Mouse (Mus musculus) megakaryocyte, embryonic 14.5 days (primary cell): ENCODE results near the gene Polm. TPM values are rescaled to one million over a fixed set of nuclear protein-coding genes. Genes with fewer than 3 reads are reported as not detected.

Experiments
- H3K27me3 ChIP-seq: replicated peaks from 2 replicates; pipeline ENCODE3; 2012; ENCODE audit warnings: inconsistent platforms
- H3K36me3 ChIP-seq: replicated peaks from 2 replicates; pipeline ENCODE3; 2012; ENCODE audit warnings: low read length, inconsistent platforms, mixed read lengths
- H3K4me1 ChIP-seq: 2 replicates; pipeline ENCODE4 v1.6.1; 2012; ENCODE audit warnings: inconsistent platforms
- H3K4me3 ChIP-seq: replicated peaks from 2 replicates; pipeline ENCODE3; 2012; ENCODE audit warnings: moderate library complexity, mild to moderate bottlenecking, inconsistent platforms
- H3K9me3 ChIP-seq: 2 replicates; pipeline ENCODE4 v1.6.1; 2012; ENCODE audit warnings: inconsistent platforms
- FLI1 ChIP-seq: IDR thresholded peaks from 2 replicates; pipeline ENCODE4 v1.6.1; 2012; ENCODE audit warnings: low read length, inconsistent platforms, mixed read lengths
- GATA1 ChIP-seq: IDR thresholded peaks from 3 replicates; pipeline ENCODE4 v1.6.1; 2012; ENCODE audit warnings: mixed read lengths, low read length, inconsistent platforms, borderline replicate concordance
- polyA plus RNA-seq: library from polyadenylated mRNA; stranded (reverse); fragments of >175 nt; gene quantifications from 2 replicates; pipeline ENCODE4 v1.2.3, GENCODE M21; 2012; ENCODE audit warnings: low replicate concordance; ENCODE audit not compliant: insufficient read depth

Gene Polm
- polyA plus RNA-seq, 1 experiment = 4.2 TPM

DNA sequence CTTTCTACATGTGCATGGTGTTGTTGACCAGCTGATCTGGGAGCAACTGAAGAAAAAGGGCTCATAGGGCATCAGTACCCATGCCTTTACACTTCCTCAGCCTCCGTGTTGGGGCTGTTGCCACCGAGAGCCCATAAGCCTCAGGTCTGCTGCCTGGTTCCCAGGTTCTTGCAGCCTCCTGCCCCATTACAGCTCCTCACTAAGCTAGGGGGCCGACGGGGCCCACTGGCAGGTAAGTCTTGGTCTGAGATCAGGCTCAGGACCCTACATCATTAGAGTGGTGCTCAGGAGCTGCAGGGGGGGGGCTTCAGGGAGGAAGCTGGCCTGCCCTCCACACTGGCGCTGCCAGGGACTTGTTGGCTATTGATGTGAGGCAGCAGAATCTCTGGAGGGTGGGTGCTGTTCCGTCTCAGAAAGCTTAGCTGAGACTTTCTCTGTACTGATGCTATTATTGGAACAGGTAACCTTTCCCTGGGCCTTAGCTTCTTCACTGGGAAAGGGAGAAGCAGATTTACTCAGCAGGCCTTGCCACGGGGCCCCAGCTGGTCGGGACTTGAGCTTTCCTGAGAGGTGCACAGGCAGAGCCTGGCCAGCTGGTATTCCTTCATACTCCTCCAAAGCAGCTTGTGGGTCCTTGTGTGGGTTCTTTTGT, 18.8 kb upstream of the Polm start:
- Histone ChIP-seq H3K36me3 (no peaks in the 10 kb centered on the region), H3K27me3 (peaks cover 55% of the 10 kb centered on the region), H3K9me3 (peaks cover 22% of the 10 kb centered on the region), H3K4me1 (peaks cover 18% of the 10 kb centered on the region), H3K4me3 (no peak overlapping the region)
- TF ChIP-seq FLI1 = no peak

DNA sequence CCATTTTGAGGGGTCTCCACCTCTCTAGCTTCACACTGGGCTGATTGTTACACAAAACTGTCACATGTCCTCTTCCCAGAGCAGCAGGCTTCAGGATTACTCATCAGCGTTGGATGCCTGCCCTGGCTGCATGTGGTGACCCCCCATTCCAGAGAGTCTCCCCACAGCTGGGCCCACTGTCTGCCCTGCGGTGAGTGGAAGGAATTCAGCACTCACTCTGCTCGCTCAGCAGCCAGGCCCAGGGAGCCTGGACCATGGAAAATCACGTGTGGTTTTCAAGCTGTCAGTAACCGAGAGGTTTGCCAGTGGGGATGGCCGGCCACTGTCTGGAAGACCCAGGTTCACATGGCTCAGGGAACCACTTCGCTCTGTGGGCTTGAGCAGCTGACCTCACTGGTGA, 18.1 kb upstream of the Polm start:
- Histone ChIP-seq H3K4me3 (no peak overlapping the region), H3K9me3 (peaks cover 22% of the 10 kb centered on the region), H3K36me3 (no peaks in the 10 kb centered on the region), H3K27me3 (peaks cover 48% of the 10 kb centered on the region), H3K4me1 (peaks cover 18% of the 10 kb centered on the region)
- TF ChIP-seq GATA1 (no peak), FLI1 (no peak)

DNA sequence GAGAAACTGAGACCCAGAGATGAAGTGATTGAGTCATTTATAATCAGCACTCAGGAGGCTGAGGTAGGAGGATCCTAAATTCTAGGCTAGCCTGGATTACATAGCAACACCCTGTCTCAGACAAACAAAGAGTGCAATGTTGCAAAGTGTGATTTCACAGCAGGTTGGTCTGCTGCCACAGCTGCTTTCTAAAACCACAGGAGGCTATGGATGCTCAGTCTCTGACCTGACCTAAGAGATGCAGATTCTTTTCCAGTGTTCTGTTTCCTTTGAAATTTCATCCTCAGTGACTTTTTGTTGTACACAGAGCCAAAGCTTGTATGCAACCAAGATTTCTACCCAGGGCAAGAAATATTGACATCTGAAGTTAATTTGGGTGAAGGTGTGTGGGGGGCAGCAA, 17.7 kb upstream of the Polm start:
- no peak overlapping the region for H3K4me3 ChIP-seq
- H3K27me3 ChIP-seq = peaks cover 44% of the 10 kb centered on the region
- H3K36me3 ChIP-seq = no peaks in the 10 kb centered on the region
- no peak for TF ChIP-seq FLI1
- no peak for TF ChIP-seq GATA1
- peaks cover 21% of the 10 kb centered on the region for H3K4me1 ChIP-seq
- peaks cover 22% of the 10 kb centered on the region for H3K9me3 ChIP-seq

DNA sequence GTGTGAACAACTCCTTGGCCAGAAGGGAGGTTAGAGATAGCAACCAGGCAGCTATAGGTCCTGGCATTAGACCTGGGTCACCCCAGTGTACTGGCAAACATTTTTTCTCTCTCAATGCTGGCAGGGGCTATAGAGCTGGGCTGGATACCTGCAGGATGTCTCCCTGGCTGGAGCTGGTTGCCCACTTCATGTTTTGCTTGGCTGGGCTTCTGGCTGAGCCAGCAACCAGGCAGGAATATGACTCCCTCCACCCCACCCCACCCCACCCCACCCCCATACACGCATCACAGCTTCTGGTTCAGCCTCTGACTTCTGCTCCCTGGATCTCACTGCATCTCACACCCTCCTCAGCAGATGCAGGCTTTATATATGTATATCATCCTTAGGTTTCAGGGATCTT, 14.5 kb upstream of the Polm start:
- H3K9me3 ChIP-seq = peaks cover 7% of the 10 kb centered on the region
- no peak overlapping the region for H3K4me3 ChIP-seq
- no peaks in the 10 kb centered on the region for H3K36me3 ChIP-seq
- H3K4me1 ChIP-seq = peaks cover 40% of the 10 kb centered on the region
- TF ChIP-seq GATA1 (no peak), FLI1 (no peak)
- peaks cover 37% of the 10 kb centered on the region for H3K27me3 ChIP-seq

DNA sequence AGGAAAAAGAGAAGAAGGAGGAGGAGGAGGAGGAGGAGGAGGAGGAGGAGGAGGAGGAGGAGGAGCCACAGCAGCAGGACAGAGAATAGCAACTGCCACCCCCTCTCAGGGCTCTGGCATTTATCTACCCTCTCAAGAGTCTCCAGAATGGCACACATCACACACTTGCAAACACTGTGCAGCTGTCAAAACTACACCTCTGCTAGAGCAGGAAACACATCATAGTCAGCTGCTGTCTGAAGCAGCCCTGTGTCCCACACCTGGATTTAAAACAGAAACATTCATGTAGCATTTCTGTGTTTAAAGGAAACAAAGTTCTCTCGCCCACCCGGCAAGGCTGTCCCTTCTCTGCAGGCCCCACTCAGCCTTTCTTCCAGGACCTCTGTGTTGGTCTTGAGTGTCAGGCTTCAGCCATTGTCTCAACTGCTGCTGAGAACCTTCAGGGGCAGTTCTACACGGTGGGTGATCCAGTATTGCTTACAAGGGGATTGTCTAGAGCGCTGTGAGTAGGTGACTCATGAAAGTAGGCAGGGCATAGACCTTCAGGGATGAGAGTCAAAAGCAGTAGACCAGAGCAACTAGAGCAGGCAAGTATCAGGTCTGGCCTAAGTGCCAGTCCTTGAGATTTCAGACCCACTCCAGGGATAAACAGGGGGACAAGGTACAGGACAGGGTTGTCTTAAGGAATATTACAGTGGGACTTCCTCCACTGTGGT, 13.4 kb upstream of the Polm start:
- Histone ChIP-seq H3K36me3 (no peaks in the 10 kb centered on the region), H3K4me3 (no peak overlapping the region), H3K27me3 (peaks cover 35% of the 10 kb centered on the region), H3K9me3 (peaks cover 18% of the 10 kb centered on the region), H3K4me1 (peaks cover 40% of the 10 kb centered on the region)
- TF ChIP-seq FLI1 = no peak

DNA sequence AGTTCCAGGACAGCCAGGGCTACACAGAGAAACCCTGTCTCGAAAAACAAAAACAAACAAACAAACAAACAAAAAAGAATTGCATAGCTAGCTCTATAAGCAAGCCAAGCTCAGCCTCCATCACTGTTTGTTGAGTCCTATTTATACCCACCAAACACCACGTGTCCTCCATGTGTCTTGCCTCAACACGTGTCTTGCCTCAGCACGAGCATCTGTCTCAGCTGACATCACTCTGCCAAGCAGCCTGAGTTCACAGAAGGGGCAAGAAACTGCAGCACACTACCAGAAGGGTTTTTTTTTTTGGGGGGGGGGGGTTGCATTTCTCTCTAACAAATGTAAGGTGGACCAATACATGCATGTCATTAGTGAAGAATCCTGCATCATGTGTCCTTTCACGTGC, 12.6 kb upstream of the Polm start:
- peaks cover 40% of the 10 kb centered on the region for H3K4me1 ChIP-seq
- H3K4me3 ChIP-seq = no peak overlapping the region
- peaks cover 33% of the 10 kb centered on the region for H3K27me3 ChIP-seq
- H3K9me3 ChIP-seq = peaks cover 23% of the 10 kb centered on the region
- no peaks in the 10 kb centered on the region for H3K36me3 ChIP-seq
- no peak for TF ChIP-seq GATA1
- TF ChIP-seq FLI1 = no peak

DNA sequence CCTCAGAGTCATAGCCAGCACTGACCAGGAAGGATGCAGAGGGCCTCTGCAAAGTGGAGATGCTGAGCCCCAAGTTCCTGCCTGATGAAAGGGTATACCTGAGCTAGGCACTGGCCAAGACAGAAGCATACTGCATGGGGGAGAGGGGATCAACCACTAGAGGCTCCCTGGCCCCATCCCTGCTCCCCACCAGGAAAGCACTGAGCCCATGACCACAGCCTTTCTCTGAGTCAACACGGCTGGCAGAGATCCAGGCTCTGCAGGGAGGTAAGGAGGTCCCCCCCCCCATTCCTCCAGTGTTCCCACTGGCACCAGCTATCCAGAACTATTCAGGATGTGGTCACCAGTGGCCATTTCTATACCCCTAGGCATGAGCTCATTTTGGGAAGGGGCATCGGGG, 11.5 kb upstream of the Polm start:
- Histone ChIP-seq H3K9me3 (peaks cover 24% of the 10 kb centered on the region), H3K36me3 (no peaks in the 10 kb centered on the region), H3K4me1 (peaks cover 40% of the 10 kb centered on the region), H3K4me3 (no peak overlapping the region), H3K27me3 (peaks cover 33% of the 10 kb centered on the region)
- TF ChIP-seq GATA1 = no peak
- no peak for TF ChIP-seq FLI1

DNA sequence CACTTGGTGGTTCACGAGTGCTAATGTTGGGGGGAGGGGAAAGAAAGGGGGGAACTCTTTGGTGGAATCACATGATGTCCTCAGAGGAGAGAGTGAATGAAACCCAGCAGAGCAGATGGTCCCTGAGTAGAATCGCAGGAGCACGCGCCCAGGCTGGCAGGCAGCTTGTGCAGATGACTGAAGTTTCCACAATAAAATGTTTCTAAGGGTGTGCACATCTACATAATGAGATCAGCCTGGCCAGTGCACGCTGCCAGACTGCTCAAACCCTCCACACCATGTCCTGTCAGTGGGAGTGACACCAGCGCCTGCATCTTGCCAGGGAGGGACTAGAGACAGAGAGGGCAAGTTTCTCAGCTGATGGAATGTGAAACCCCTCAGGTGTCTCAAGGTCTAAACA, 10.9 kb upstream of the Polm start:
- Histone ChIP-seq H3K9me3 (peaks cover 30% of the 10 kb centered on the region), H3K4me1 (peaks cover 40% of the 10 kb centered on the region), H3K36me3 (no peaks in the 10 kb centered on the region), H3K27me3 (peaks cover 32% of the 10 kb centered on the region), H3K4me3 (no peak overlapping the region)
- TF ChIP-seq GATA1 = no peak

DNA sequence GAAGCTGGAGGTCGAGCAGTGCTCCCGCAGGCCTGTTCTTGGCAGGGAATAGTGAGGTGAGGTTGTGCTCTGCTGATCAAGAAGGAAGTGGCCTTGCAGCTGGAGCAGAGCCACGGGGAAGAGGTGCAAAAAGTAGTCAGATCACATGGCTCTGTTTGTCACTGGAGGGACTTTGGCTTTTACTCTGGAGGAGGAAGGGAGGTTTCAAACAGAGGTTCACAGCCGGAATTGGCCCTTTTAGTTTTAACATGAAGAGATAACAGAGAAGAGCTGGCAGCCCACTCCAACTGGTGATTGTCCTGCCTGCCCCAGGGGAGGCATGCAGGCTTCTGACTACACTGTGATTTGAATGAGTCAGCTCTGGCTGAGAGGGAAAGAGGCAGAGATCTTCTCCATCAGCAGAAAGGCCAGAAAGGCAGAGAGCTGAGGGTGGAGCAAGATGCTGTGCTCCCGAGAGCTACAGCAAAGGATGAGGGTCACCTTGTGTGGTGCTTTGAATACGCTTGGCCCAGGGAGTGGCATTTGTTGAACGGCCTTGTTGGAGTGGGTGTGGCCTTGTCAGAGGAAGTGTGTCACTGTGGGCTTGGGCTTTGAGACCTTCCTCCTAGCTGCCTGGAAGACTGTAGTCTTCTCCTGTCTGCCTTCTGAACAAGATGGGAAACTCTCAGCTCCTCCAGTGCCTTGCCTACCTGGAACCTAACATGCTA, 9.0 kb upstream of the Polm start:
- H3K4me3 ChIP-seq = no peak overlapping the region
- peaks cover 32% of the 10 kb centered on the region for H3K27me3 ChIP-seq
- TF ChIP-seq GATA1 = no peak
- TF ChIP-seq FLI1 = no peak
- H3K9me3 ChIP-seq = peaks cover 41% of the 10 kb centered on the region
- peaks cover 32% of the 10 kb centered on the region for H3K4me1 ChIP-seq
- H3K36me3 ChIP-seq = peaks cover 2% of the 10 kb centered on the region

DNA sequence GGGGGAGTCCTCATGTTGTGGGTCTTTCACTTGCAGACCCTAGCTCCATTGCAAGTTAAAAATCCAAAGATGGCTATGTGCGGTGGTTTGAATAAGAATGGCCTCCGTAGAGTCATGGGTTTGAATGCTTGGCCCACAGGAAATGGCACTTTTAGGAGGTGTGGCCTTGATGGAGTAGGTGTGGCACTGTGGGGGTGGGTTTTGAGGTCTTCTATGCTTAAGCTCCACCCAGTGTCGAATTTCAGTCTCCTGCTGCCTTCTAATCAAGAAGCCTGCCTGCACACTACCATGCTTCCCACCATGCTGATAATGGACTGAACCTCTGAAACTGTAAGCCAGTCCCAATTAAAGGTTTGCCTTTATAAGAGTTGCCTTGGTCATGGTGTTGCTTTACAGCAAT, 5.3 kb upstream of the Polm start:
- TF ChIP-seq GATA1 (no peak), FLI1 (no peak)
- Histone ChIP-seq H3K9me3 (peaks cover 66% of the 10 kb centered on the region), H3K27me3 (peaks cover 22% of the 10 kb centered on the region), H3K4me1 (0 out of 2 replicates have a peak, but pooled peaks cover under 1% of the 10 kb centered on the region), H3K36me3 (peaks cover 5% of the 10 kb centered on the region), H3K4me3 (no peak overlapping the region)
